Mouse (Mus musculus): ENCODE data around the gene Crygf. TPM values are rescaled to one million over a fixed set of nuclear protein-coding genes. Genes with fewer than 3 reads are reported as not detected.
"Not testable (repeated sequence)": the region's sequence is repeated elsewhere in the genome, so short reads cannot be mapped to it uniquely, and the experiment has no call there.

Crygf gene
- not detected in 2 replicates for polyA plus RNA-seq (2016; fragmentation: Nextera tagmentation; extraction: Ambion mirVana)

GRCm38 (mm10) chr1:65926294-65926693 is at the start of gene Crygf:
Gene Crygf, plus strand, starts transcription at chr1:65926520.
- H3K36me3 ChIP-seq = no peaks in the 10 kb centered on the region
- WGBS = 89% methylated on average over 4 of the region's 4 CpGs

GRCm38 (mm10) chr1:65925361-65926210 is 734 bp upstream of the Crygf start:
- Histone ChIP-seq H3K9me3 (replicated peaks) (no peaks in the 10 kb centered on the region), H3K4me3 (no peak overlapping the region), H3K36me3 (no peaks in the 10 kb centered on the region), H3K27me3 (ENCODE audit: low read depth, poor library complexity, severe bottlenecking) (no peaks in the 10 kb centered on the region), H3K27ac (no peak overlapping the region), H3K4me1 (no peaks in the 10 kb centered on the region; the same call in 1 of the 2 replicates)
- whole genome bisulfite sequencing = 68% methylated on average over 6 of the region's 6 CpGs
- no peak for DNase-seq (ENCODE audit: low spot score)

More at GRCm38 (mm10) chr1:65926294-65926693, at the start of gene Crygf:
- Histone ChIP-seq H3K9me3 (replicated peaks) (no peaks in the 10 kb centered on the region), H3K27me3 (ENCODE audit: low read depth, poor library complexity, severe bottlenecking) (no peaks in the 10 kb centered on the region), H3K27ac (no peak within 1 kb of the TSS), H3K4me3 (no peak within 1 kb of the TSS), H3K4me1 (no peaks in the 10 kb centered on the region; the same call in 1 of the 2 replicates)
- DNase-seq (ENCODE audit: low spot score) = no peak

GRCm38 (mm10) chr1:65926696-65927095 is 376 bp downstream of the Crygf start:
- not testable (repeated sequence) for DNase-seq (ENCODE audit: low spot score); H3K27me3 ChIP-seq (ENCODE audit: low read depth, poor library complexity, severe bottlenecking); H3K4me3 ChIP-seq; H3K4me1 ChIP-seq; H3K27ac ChIP-seq; H3K9me3 ChIP-seq (replicated peaks); H3K36me3 ChIP-seq
- WGBS = 88% methylated on average over 11 of the region's 11 CpGs

- Histone ChIP-seq H3K27ac (no peak overlapping the region), H3K4me1 (no peaks in the 10 kb centered on the region; the same call in 1 of the 2 replicates), H3K4me3 (no peak overlapping the region), H3K36me3 (no peaks in the 10 kb centered on the region), H3K9me3 (replicated peaks) (no peaks in the 10 kb centered on the region), H3K27me3 (ENCODE audit: low read depth, poor library complexity, severe bottlenecking) (no peaks in the 10 kb centered on the region)
- 84% methylated on average over 2 of the region's 2 CpGs for WGBS
- DNase-seq (ENCODE audit: low spot score) = no peak
These were observed 3.7 kb downstream of the Crygf start for GRCm38 (mm10) chr1:65930055-65930454.

GRCm38 (mm10) chr1:65932091-65932812 is 5.9 kb downstream of the Crygf start:
- 89% methylated on average over 4 of the region's 4 CpGs for WGBS
- Histone ChIP-seq H3K4me3 (no peak overlapping the region), H3K9me3 (replicated peaks) (no peaks in the 10 kb centered on the region), H3K27ac (no peak overlapping the region), H3K36me3 (no peaks in the 10 kb centered on the region), H3K27me3 (ENCODE audit: low read depth, poor library complexity, severe bottlenecking) (no peaks in the 10 kb centered on the region), H3K4me1 (no peaks in the 10 kb centered on the region; the same call in 1 of the 2 replicates)
- DNase-seq (ENCODE audit: low spot score) = no peak

Other genes starting within 250 kb of the Crygf start
- gene Map2, start 248.8 kb downstream of the Crygf start, polyA plus RNA-seq (2016; fragmentation: Nextera tagmentation; extraction: Ambion mirVana) = 11.2 and 14.8 TPM in 2 replicates